Mouse (Mus musculus) lung, adult 2 months (tissue): ENCODE results near the gene Sfn.

ENCODE experiments used
- CTCF ChIP-seq: fragments of 200-500 bp; IDR thresholded peaks from 2 replicates; pipeline ENCODE4 v1.5.1; 2011; ENCODE audit warnings: mild to moderate bottlenecking, low read length, control low read depth; ENCODE audit not compliant: insufficient read depth
- POLR2A ChIP-seq: fragments of 200-500 bp; IDR thresholded peaks from 2 replicates; pipeline ENCODE4 v1.6.1; 2011; ENCODE audit warnings: low read depth, mild to moderate bottlenecking, control low read depth, low read length, borderline replicate concordance; ENCODE audit errors: extremely low read depth

GRCm38 (mm10) chr4:133631071-133631768 lies 29.3 kb upstream of the Sfn start:
- TF ChIP-seq POLR2A: peak; percentile 35; the same call in 1 of the 2 replicates
- no peak for TF ChIP-seq CTCF
